Mouse (Mus musculus) ES-E14 (cell line): ENCODE measurements at regions not wholly inside any gene's neighbourhood (a gene's known extent, or its start where the extent isn't known, plus 50 kb on each side); places are given as distances from the start of the nearest gene placed in this dataset.

Source experiments
- CHD2 ChIP-seq: IDR thresholded peaks from 2 replicates; pipeline ENCODE4 v1.6.1; 2014; ENCODE audit warnings: mild to moderate bottlenecking, low read depth, low read length, inconsistent platforms
- HCFC1 ChIP-seq: IDR thresholded peaks from 2 replicates; pipeline ENCODE4 v1.6.1; 2012; ENCODE audit warnings: low read length, inconsistent platforms, borderline replicate concordance; ENCODE audit not compliant: insufficient read depth
- MAFK ChIP-seq: IDR thresholded peaks from 2 replicates; pipeline ENCODE4 v1.6.1; 2014; ENCODE audit warnings: mild to moderate bottlenecking, low read depth, low read length, inconsistent platforms; ENCODE audit not compliant: insufficient read depth
- ZC3H11A ChIP-seq: IDR thresholded peaks from 2 replicates; pipeline ENCODE4 v1.6.1; 2012; ENCODE audit warnings: low read depth, mild to moderate bottlenecking, inconsistent platforms, low read length, borderline replicate concordance
- ZNF384 ChIP-seq: IDR thresholded peaks from 2 replicates; pipeline ENCODE4 v1.6.1; 2012; ENCODE audit warnings: low read depth, low read length, inconsistent platforms

GRCm38 (mm10) chr2:178850320-178850719 is 420.0 kb downstream of the Cdh26 start:
- TF ChIP-seq CHD2 (no peak), HCFC1 (no peak), ZC3H11A (no peak), ZNF384 (no peak), MAFK (no peak)
